Mouse (Mus musculus) left cerebral cortex, adult 11 months (tissue): Measurements from ENCODE around the gene Mapk12.

Source experiments
- DNase-seq: peaks from one replicate; pipeline ENCODE4 v3.0.0; 2022; ENCODE audit warnings: low spot score

Gene Mapk12

DNA sequence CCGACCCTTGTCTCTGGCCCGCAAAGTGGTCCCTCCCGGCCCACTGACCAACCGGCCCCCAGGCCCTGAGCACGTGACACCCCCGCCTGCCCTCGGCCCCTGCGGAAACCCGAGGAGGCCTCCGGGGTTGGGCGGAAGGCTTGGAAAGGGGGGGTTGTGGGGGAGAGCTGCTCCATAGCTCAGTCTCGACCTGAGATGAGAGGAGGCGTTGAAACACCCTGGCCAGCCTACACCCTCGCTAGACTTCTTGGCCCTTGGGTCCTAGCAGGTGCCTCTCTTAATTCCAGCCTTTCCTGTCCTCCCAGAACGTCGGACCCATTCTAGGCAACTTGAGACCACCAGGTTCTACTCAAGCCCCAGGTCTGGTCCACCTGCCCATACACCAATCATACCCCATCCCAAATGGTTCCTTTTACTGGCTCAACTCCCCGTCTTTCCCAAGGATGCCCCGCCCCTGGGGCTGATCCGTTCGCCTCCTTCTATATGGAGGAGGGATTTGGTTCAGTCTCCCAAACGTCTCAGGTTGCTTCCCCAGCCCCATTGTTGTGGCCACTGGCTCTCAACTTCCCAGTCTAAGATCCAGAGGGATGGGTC is at the start of gene Mapk12:
TSS of gene Mapk12 (minus strand) at position 45 of the 594 bp plus-strand sequence.
- DNase-seq = no peak

DNA sequence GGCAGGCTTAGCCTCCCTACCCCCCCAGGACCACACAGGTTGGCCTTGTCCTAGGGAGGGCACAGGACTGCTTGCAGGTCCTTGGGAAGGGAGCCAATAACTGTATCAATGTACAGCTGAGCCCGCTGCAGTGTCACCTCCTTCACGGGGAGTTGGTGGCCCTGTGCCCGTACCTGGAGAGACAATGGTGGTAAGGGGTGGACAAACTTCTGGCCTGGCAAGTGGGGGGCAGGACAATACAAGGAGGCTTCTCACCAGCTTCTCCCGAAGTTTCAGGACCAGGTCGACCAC is 44.4 kb upstream of the Mapk12 start:
- DNase-seq = no peak

DNA sequence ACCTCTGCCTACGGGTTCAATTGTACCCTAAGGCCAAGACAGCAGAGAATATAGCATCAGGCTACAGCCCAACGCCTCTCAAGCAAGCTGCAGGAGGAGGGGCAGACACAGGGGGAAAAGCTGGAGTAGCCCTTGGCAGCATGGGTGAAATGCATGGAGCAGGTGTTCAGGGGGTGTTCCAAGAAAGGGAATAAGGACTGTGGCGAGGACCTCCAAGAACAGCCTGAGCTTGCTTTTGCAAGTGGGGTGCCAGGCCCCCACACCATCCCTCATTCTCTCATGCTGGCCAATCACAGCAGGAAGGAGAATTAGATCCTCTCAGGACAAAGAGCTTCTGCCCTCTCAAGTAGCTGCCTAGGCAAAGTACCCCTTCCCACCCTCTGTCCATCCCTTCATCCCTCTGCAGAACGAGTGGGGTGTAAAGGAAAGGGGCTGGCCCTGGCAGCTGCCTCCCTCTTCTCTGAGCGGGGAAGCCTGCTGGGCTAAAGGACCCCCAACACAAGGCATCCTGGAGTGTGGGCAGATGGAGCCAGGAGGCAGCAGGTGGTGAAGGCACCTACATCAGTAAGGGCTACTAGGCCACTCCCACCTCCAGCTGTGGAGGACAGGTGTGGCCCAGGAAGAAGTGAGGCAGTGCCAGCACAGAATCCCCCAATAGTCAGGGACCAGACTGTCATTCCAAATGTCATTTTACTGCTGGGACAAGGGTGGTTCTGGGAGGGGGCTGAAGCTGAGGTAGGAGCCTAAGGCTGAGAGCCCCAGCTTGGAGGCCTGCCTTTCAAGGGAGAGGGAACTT is 43.8 kb upstream of the Mapk12 start:
- DNase-seq = no peak

DNA sequence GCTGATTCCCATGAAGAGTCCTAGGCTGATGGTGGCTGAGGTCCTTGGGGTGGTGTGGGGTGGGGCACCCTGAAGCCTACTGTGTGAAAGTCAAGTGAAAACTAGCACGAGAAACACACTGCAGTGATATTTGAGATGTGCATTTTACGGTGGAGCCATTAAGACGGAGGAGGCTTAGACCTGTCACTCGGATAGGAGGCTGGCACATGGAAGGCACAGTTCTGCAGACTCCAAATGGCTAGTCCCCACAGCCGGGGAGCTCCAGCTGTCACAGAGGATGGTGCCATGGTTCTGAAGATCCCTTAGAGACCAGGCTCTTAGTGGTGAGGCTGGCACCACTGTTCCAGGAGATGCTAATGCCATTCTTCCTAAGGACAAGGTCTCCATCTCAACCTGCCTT is 42.3 kb upstream of the Mapk12 start:
- DNase-seq = no peak

DNA sequence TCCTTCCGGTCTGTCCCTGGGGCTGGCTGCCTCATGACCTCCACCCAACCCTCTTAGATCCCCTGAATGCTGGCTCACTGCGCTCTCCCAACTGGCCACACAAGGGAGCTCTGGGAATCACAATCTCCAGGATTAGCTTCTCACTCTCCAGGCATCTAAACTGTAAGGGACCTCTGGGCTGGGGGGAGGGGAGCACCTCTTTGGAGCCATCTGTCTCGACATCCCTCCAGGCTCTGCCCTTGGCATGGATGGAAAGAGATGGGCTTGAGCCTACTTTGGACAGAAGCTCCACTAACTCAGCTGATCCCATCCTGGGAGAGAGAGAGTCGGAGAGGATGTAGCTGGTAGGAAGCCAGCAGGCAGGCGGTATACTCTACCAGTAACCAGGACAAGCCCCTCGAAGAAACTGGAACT is 41.8 kb upstream of the Mapk12 start:
- DNase-seq = no peak

DNA sequence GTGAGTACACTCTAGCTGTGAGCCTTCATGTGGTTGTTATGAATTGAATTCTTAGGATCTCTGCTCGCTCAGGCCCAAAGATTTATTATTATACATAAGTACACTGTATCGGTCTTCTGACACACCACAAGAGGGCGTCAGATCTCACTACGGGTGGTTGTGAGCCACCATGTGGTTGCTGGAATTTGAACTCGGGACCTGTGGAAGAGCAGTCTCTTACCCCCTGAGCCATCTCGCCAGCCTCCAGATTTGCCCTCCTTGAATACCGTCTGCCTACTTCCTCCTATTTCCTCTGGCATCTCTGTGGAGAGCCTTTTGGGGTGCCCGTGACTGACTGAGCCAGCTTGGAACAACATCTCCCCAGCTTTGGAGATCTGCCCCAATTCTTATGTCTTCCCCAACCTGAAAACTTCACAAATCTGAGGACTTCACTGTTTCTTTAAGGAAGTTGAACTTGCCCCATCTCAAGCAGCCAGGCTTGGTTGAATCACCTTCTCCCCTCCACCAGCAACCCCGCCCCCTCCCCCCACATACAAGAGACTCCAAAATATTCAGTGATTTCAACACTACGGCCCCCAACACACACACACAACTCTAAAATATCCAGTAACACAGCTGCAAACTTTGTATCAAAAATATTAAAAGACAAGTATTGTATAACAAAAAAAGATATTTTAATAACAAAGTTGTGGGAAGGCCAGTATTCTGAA is 41.2 kb upstream of the Mapk12 start:
- DNase-seq = no peak

DNA sequence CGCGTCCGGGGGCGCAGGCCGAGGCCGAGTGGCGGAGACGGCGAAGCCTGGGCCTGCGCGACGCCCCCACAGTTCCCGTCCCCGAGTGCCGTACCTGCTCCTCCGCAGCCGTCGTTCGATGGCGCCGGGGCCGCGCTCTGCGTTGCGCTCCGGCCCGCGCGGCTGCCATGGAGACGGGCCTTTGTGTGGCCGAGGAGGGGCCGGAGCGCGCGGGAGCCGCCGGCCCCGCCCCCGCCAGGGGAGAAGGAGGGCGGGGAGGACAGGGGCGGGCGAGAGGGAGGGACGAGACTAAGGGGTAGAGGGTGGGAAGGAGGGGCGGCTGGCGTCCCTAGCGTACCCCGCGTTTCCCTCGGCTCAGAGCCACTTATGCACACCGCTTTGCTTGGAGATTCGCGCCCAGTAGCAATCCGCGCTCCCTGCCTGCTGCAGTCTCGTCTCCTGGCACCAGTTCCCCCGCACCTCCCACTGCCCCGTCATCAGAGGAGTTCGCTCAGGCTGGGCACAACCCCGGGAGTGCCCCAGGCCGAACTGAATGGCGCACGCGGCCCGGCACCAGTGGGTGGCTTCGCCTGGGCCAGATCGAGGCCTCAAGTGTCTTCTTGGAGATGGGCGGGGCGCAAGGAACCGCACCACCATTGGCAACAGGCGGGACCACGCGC is 40.2 kb upstream of the Mapk12 start, which contains the start of gene Plxnb2:
TSS of gene Plxnb2 (minus strand) at position 218 of the 659 bp plus-strand sequence.
- DNase-seq = peak; percentile 69

DNA sequence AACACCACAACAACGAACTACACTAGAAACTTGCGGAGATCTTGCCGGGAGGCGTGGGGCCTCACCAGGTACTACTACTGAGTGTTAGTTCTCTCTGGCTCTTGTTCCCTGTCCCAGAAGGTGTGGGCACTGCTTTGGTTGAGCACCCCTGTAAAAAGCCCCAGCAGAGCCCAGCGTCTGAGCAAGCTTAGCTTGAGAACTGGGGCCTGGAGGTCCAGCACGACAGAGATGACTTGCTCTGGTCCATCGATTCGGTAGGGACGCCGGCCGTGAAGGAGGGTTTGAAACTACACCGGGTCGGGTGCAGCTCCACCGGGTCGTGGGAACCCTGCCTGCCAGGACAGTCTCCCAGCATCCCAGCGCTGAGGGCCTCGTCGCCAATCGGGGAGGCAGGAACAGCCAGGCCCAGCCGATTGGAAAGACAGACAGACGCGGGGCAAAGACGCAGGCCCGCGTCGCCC is 39.6 kb upstream of the Mapk12 start:
- no peak for DNase-seq

DNA sequence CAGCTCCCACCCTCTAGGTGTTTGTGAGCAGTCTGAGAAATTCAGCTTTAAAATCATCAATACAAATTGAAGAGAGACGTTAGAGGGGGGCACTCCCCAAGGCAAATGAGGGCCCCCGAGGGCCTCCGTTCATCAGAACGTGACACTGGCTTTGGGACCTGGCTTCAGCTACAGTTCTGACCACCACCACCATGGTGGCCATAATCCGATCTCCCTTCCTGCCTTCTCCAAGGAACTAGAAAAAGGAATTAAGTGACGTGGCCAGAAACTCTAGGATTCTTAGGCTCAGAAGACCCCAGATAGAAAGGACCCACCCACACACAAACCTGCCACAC is 39.1 kb upstream of the Mapk12 start:
- DNase-seq = no peak

DNA sequence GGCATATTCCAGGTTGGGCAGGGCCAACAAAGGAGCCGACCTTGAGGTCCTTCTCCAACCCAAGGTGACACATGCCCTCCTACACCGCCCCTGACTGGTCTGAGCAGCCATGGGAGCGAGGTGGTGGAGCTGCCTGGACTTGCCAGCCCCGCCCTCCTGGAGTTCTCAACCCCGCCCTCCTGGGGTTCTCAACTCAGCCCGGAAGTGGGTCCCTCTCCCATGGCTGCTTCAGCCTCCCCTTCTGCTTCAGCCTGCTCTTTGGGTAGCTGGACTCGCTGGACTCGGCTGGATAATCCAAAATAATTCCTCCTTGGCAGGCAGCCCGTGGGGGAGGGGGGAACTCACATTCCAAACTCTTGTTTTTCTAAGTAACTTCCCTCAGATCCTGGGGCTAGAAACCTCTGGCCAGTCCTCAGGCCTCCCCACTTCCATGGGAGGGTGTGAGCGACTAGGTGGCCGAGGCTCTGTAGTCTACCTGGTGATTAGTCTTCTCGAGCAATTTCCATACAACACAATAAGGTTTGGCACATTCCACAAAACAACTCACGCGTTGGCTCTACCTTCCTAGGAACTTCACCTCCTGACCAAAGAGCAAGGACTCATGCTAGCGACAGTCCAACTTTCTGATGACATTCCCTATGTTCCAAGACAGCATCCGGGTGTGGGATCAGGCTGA is 38.6 kb upstream of the Mapk12 start:
- no peak for DNase-seq

DNA sequence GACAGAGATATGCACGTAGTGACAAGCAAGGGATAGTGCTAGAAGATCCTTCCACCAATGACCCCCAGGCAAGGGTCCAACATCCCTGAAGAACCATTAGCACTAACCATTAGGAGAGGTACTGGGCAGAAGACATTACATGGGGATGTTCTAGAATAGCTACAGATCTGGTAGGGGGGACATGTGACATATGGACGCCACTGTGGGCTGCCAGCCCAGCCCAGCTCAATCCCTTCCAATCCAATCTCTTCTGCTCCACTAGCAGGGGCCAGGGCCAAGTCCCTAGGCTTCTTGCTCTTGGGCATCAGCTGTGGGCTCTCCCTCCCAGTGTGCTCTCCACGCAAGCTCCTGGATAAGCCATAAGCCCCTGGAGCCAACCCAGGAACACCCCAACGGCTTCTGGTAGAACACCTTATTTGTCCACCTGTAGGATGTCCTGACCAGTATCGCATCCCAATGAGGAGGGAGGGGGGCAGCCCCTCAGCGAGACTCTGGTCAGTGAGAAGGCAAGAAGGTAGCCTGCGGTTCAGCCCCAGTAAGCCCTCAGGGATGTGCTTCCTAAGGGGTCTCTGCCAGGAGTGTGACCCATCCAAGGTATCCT is 37.9 kb upstream of the Mapk12 start:
- DNase-seq = no peak

DNA sequence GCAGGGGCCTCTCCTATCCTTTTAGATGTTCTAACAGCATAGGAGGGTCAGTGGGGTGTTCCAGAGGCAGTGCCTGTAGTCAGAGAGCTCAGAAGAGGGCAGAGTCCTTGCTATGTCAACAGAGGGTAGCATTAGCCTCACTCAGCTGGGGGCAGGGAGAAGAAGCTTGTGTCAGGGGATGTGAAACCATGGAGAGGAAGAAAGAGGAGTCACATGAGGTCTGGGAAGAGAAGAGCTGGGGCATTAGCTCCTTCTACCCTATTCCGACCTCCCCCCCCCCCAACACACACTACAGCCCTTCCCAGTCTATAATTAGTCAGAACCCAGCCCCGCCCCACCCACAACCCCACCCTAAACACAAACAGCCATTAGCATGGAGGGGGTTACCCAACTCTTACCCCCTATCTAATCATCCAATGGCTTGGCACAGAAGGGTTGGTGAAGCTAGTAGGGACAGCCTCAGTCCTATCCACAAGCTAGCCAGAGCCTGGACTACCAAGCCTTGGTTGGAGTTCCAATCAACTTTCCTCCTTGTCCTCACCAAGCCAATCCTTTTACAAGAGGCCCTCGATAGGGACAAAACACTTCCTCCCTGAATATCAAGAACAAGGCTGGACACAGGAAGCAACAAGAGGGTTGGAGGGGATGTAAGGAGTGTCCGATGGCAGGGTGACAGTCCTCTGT is 37.2 kb upstream of the Mapk12 start:
- DNase-seq = no peak

DNA sequence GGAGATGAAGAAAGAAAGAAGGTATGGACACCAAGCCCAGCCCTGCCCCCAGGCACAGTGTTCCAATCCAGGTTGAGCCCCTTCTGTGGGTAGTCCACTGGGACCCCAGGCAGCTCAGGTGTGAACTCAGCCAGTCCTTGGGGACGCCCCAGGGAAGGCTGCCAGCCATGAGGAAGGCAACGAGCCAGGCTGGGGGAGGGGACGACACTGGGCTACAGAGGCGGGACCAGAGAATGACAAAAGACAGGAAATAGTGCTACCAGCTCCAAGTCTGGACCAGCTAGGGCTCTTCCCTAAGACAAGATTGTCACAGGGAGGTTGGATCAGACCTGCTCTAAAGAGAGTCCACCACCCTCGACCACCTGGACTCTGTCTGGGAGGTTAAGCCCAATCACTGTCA is 36.6 kb upstream of the Mapk12 start:
- no peak for DNase-seq

DNA sequence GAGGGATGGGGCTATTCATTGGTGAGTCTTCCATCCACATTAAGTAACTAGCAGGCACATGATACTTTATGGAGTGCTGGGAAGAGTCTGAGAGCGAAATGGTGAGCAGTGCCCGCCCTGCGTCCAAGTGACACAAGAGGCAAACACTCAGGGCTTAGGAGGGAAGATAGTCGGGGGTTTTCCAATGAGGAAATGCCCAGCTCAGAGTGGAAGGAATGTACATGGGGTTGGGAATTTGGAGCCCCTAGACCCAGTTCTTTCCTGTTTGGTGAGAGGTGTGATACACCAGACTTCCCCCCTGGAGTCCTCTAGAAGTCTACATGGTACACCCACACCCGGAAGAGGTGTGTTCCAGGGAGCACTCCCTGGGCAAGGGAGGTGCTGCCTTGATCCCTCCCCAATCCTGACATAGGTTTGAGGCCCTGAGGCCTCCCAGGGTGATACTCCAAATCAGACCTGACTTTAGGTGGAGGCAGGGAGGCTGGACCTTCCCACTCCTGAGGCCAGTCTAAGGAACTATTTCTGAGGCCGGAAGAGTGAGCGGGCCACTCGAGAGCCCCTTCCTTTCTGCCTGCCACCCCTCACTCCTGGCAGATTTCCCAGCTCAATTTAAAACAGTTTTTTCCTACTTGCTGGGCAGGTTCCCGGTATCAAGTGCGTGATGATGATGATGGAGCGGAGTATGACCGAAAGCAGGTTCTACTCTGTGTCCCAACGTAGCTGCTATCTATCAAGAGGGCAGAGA is 35.1 kb upstream of the Mapk12 start:
- no peak for DNase-seq

DNA sequence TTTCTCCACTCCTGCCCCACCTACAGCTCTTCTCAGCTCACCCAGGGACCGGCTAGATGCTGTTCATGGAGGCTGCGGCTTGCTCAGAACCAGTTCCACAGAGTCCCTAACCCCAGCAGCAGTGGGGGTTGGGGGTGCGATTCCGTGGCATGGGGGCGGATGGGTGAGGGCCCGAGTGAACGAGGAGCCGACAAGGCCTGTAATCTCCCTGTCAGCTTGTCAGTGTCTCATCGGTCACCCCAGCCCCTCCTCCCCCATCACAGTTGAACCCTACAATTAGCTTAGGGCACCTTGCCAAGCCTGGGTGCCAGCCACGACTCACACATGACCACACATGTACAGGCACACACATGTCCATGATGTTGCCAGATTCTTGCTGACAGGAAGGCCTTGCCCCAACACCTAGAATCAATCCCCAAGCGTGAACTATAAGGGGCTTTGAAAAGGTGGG is 34.4 kb upstream of the Mapk12 start:
- DNase-seq = no peak

DNA sequence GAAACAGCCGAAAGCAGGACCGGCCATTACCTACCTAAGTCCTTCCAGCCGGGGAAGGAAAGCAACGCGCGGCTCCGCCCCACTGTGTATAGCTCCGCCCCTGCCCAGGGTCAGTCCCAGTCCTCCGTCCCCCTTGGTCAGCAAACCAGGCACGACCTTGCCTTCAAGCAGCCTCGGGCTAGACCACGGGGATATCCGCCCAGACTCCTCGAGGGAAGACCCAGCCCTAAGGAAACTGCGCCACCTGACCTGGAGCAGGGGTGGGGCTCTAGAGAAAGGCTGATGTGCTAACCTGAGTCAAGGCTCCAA is 33.4 kb upstream of the Mapk12 start:
- no peak for DNase-seq

DNA sequence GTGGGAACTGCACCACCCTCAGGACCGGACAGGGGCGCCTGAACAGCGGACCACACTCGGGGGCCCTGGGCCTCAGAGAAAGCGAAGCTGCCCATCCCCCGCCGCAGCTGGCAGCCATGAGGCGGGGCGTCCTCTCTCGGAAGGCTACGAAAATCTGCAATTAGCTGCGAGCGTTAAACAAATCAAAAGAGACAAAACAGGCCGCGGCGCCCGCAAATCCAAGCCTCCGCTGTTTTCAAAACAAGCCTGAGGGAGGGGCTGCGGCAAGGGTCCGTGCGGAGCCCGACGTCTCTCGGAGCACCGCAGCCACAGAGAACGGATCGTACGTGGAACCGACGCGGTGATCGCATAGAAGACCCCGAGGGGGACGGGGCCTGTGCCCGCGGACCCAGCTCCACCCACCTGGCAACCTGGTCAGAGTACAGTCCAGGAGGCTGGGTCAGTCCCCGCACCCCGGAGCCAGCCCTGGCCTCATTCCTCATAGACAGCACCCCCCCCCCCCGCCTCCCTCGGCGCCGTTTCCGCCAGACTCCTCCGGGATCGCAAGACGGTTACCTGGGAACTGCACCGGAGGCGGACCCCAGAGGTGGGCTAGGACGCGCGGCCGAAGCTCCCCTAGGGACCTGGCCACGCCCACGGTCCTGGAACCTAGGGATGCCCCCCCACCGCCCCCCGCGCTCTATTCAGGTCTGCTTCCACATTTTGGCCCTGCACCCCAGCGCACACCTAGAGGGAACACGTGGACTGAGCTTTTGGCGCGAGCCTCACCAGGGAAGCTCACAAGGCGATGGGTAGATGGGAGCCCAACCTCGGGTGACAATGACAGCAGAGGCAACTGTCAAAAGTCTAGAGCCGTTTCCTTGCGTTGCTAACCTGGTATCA is 32.8 kb upstream of the Mapk12 start:
- DNase-seq = no peak

DNA sequence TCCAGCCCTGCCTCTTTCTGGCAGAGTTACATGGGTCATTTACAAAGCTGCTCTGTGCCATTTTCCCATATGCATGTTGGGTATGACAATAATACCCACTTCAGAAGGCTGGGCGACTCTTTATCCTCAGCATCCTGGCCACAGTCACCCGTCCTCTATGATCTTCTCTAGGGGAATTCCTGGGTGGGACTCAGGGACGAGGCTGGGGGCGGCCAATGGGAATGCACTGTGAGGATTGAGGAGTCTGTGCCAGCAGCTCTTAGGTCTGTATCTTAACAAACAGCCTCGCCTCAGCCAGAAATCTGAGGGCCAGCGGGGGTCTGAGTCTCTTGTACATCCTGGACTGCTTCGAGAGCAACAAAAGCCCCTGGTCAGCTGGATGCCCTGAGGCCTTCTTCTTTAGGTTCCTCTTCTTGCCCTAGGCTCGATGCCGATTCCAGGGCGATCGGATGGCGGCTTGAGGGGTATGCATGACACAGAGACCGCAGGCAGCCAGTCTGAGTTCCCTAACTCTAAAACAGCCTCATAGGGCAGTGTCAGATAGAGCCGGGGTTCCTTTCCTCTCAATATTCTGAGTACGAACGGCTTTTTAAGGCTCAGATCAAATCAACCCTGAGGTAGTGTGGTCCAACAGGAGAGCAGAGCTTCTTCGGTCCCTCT is 31.9 kb upstream of the Mapk12 start:
- DNase-seq = no peak

DNA sequence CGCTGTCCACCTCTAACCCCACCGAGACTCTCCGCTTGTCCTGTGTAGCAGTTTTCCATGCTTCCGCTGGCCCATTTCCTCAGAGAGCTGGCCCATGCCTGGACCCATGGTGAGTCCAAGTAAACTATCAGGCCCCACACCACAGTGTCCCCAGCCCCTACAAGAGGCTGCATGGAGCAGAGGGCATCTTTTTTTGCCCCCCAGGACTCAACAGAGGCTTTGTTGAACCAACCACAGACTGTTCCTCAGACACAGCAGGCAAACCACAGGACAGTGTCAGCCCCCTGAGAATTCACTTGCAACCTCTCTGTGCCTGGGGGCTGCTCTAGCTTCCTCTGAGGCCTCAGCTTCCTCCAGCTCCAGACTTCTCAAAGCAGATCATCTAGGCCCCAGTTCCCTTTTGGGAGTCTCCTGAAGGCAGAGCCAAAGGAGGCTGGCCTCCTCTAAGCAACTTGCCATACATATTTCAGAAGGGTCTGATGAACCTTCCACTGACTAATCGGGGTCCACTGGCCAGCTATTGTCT is 31.1 kb upstream of the Mapk12 start:
- DNase-seq = no peak
